Mouse (Mus musculus) mouse embryonic stem cell (cell line): ENCODE measurements around the gene Tgm4.

Experiments used
- in situ Hi-C, 2 experiments: fragments of 300-500 bp; cut with MboI; formaldehyde crosslinking; loops; 1 replicate in 1 of 2; 3 replicates in 1 of 2; pipeline ENCODE4 v1.14.3; 2019 to 2020; ENCODE audit warnings: low sequenced_read_pairs in 2 of 2, low pct_unique_long_range_greater_than_20kb in 1 of 2, mixed read lengths in 1 of 2; ENCODE audit not compliant: unreplicated experiment in 1 of 2

Tgm4 gene

GRCm38 (mm10) chr9:123099631-123100455 is 65.3 kb downstream of the Tgm4 start:
- in situ Hi-C loops = no loop called here

- in situ Hi-C loops = no loop called here
Observed at GRCm38 (mm10) chr9:123103425-123103824, 68.9 kb downstream of the Tgm4 start.

GRCm38 (mm10) chr9:123104362-123104761 is 69.8 kb downstream of the Tgm4 start:
- in situ Hi-C loops = no loop called here

- in situ Hi-C loops = no loop called here
Observed at GRCm38 (mm10) chr9:123107186-123107585, 72.7 kb downstream of the Tgm4 start.

- in situ Hi-C loops = no loop called here
Observed at GRCm38 (mm10) chr9:123109188-123109587, 74.7 kb downstream of the Tgm4 start.

GRCm38 (mm10) chr9:123111751-123112221 is 77.3 kb downstream of the Tgm4 start:
- in situ Hi-C loops = no loop called here

- in situ Hi-C loops = no loop called here
Observed at GRCm38 (mm10) chr9:123112805-123113521, 78.4 kb downstream of the Tgm4 start, which contains the start of the genes Zdhhc3 and Exosc7. Zdhhc3 (minus strand) TSS chr9:123113205. Exosc7 (plus strand) TSS chr9:123113215.

- in situ Hi-C loops = no loop called here
Observed at GRCm38 (mm10) chr9:123113931-123114330, 79.4 kb downstream of the Tgm4 start.

- in situ Hi-C loops = no loop called here
Observed at GRCm38 (mm10) chr9:123115566-123115965, 81.0 kb downstream of the Tgm4 start.
